Mouse (Mus musculus): Measurements from ENCODE around the gene Gnat1.

Gene Gnat1

GRCm38 (mm10) chr9:107644495-107645152 lies 34.9 kb downstream of the Gnat1 start:
- DNase-seq, result peak; percentile 96

- no peak for DNase-seq
These were observed 35.8 kb downstream of the Gnat1 start for GRCm38 (mm10) chr9:107643544-107644214.

- DNase-seq, result no peak
These were observed 37.8 kb downstream of the Gnat1 start for GRCm38 (mm10) chr9:107641666-107642065.

- DNase-seq, result peak; percentile 44
These were observed 39.2 kb downstream of the Gnat1 start for GRCm38 (mm10) chr9:107640257-107640772.

- DNase-seq, result no peak
These were observed 42.4 kb downstream of the Gnat1 start for GRCm38 (mm10) chr9:107637070-107637469.

- peak; percentile 97 for DNase-seq
These were observed 44.1 kb downstream of the Gnat1 start, which contains the start of gene Gnai2 for GRCm38 (mm10) chr9:107635279-107636028. Gnai2 (minus strand) TSS chr9:107635367.

- no peak for DNase-seq
These were observed 44.9 kb downstream of the Gnat1 start for GRCm38 (mm10) chr9:107634406-107635278.

GRCm38 (mm10) chr9:107633661-107634405 lies 45.7 kb downstream of the Gnat1 start:
- DNase-seq, result peak; percentile 56

GRCm38 (mm10) chr9:107633091-107633660 lies 46.3 kb downstream of the Gnat1 start:
- DNase-seq, result peak; percentile 90

- DNase-seq, result peak; percentile 58
These were observed 47.0 kb downstream of the Gnat1 start for GRCm38 (mm10) chr9:107632478-107632877.

GRCm38 (mm10) chr9:107631861-107632260 lies 47.7 kb downstream of the Gnat1 start:
- no peak for DNase-seq

- no peak for DNase-seq
These were observed 48.1 kb downstream of the Gnat1 start for GRCm38 (mm10) chr9:107631311-107631826.

- no peak for DNase-seq
These were observed 48.9 kb downstream of the Gnat1 start for GRCm38 (mm10) chr9:107630576-107630975.

GRCm38 (mm10) chr9:107629901-107630425 lies 49.5 kb downstream of the Gnat1 start:
- peak; percentile 64 for DNase-seq

GRCm38 (mm10) chr9:107629411-107629730 lies 50.1 kb downstream of the Gnat1 start:
- no peak for DNase-seq

GRCm38 (mm10) chr9:107628721-107629410 lies 50.6 kb downstream of the Gnat1 start:
- peak; percentile 85 for DNase-seq

- DNase-seq, result no peak
These were observed 51.9 kb downstream of the Gnat1 start for GRCm38 (mm10) chr9:107627387-107628255.

GRCm38 (mm10) chr9:107626844-107627277 lies 52.7 kb downstream of the Gnat1 start:
- DNase-seq, result peak; percentile 96

All from kidney, postnatal 10 days (tissue).